Mouse (Mus musculus): Measurements from ENCODE around the gene Mab21l2. TPM values are rescaled to one million over a fixed set of nuclear protein-coding genes. Genes with fewer than 3 reads are reported as not detected.
A peak's percentile ranks its signal among the peaks of the same experiment; 100 is the strongest.

Mab21l2 gene
- polyA plus RNA-seq, 1 experiment from 2014 or later: 121 TPM

GRCm38 (mm10) chr3:86550301-86551010 is 2.0 kb upstream of the Mab21l2 start:
- Histone ChIP-seq H3K9me3 (no peaks in the 10 kb centered on the region), H3K27me3 (ENCODE audit: insufficient read depth, poor library complexity, severe bottlenecking) (peaks cover 85% of the 10 kb centered on the region), H3K36me3 (no peaks in the 10 kb centered on the region), H3K27ac (peak overlapping the region; percentile 41), H3K4me3 (peak overlapping the region; percentile 41), H3K4me1 (replicated peaks) (peaks cover 47% of the 10 kb centered on the region)
- DNase-seq (ENCODE audit: low spot score): peak; percentile 67
- 2% methylated on average over 22 of the region's 22 CpGs for WGBS

DNA sequence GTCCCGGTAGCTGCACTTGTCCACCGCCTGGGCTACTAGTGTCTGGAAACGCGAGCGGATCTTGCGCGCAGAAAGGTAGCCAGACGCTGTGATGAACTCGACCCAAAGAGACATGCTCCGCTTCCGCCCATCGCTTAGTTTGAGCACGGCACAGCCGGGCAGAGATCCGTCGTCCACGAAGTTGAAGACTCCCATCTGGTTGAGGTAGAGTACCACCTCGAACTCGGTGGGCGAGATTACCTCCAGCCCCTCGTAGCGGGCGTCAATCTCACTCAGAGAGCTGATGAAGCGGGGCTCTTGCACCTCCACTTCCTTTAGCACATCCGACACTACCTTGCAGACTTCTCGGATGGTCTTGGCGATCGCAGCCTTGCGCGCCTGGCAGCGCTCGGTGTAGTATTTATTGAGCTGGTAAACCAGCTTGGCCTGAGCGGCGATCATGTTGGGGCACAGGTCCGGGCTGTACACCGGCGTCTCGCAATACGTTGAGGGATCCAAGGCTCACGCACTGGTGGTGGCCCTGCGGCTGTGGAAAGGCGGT is 1.1 kb downstream of the Mab21l2 start:
- peak overlapping the region; percentile 65 for H3K4me3 ChIP-seq
- H3K27ac ChIP-seq: peak overlapping the region; percentile 86
- no peaks in the 10 kb centered on the region for H3K9me3 ChIP-seq
- peaks cover 47% of the 10 kb centered on the region for H3K4me1 ChIP-seq (replicated peaks)
- under 1% methylated on average over 42 of the region's 42 CpGs for WGBS
- no peak for DNase-seq (ENCODE audit: low spot score)
- no peaks in the 10 kb centered on the region for H3K36me3 ChIP-seq
- peaks cover 90% of the 10 kb centered on the region for H3K27me3 ChIP-seq (ENCODE audit: insufficient read depth, poor library complexity, severe bottlenecking)

- Histone ChIP-seq H3K9me3 (no peaks in the 10 kb centered on the region), H3K36me3 (no peaks in the 10 kb centered on the region), H3K27ac (peak overlapping the region; percentile 86), H3K27me3 (ENCODE audit: insufficient read depth, poor library complexity, severe bottlenecking) (peaks cover 85% of the 10 kb centered on the region), H3K4me3 (peak overlapping the region; percentile 65), H3K4me1 (replicated peaks) (peaks cover 47% of the 10 kb centered on the region)
- peak; percentile 80 for DNase-seq (ENCODE audit: low spot score)
- WGBS: under 1% methylated on average over 45 of the region's 45 CpGs
These were observed 1.8 kb downstream of the Mab21l2 start for GRCm38 (mm10) chr3:86546471-86547250.

DNA sequence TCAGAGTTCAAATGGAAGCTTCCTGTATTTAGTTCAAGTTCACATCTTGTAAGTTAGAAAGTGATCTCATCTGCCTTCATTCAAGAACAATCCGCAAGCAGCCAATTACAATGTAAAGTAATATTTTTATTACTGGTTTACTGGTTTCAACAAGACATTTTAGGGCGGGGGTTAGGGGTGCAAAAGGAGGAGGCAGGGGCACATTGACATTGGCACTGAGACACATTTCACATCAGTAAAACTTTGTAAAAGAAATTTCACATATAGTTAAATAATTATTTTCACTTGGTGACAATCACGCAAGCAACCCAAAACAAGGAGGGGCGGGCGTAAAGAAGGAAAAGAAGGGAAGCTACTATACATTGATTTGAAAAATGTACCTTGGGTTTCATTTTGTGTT is 2.5 kb downstream of the Mab21l2 start:
- WGBS: 19% methylated on average over 5 of the region's 5 CpGs
- Histone ChIP-seq H3K9me3 (no peaks in the 10 kb centered on the region), H3K4me1 (replicated peaks) (peaks cover 41% of the 10 kb centered on the region), H3K27ac (peak overlapping the region; percentile 86), H3K27me3 (ENCODE audit: insufficient read depth, poor library complexity, severe bottlenecking) (peaks cover 78% of the 10 kb centered on the region), H3K36me3 (no peaks in the 10 kb centered on the region), H3K4me3 (peak overlapping the region; percentile 65)
- DNase-seq (ENCODE audit: low spot score): peak; percentile 5

- 17% methylated on average over 3 of the region's 3 CpGs for WGBS
- Histone ChIP-seq H3K4me3 (peak overlapping the region; percentile 65), H3K27ac (no peak overlapping the region), H3K4me1 (replicated peaks) (peaks cover 36% of the 10 kb centered on the region), H3K36me3 (no peaks in the 10 kb centered on the region), H3K27me3 (ENCODE audit: insufficient read depth, poor library complexity, severe bottlenecking) (peaks cover 67% of the 10 kb centered on the region), H3K9me3 (no peaks in the 10 kb centered on the region)
- DNase-seq (ENCODE audit: low spot score): peak; percentile 37
These were observed 3.6 kb downstream of the Mab21l2 start for GRCm38 (mm10) chr3:86544785-86545184.

DNA sequence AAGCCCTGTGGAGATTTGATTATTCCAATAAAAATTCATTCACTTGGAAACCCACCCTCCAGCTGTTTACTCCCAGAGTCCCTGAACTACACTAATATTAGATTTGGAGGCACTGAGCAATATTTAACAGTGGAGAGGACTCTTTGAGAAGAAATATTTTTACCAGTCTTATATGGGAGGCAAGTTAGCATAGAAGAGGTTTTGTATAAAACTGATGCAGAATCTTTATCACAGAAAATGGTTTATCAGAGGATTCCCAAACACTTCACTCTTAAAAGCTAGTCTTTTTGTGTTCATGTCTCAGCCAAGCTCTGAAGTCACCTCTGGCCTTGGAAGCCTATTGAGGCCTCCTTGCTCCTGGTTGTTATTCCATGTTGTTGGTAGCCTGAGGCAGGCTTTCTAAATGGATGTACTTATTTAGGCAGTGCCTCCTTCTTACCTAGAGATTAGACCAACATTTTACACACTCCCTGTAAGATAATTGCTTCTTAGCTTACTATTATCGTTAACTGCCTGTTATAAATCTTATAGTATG is 6.5 kb downstream of the Mab21l2 start:
- H3K4me1 ChIP-seq (replicated peaks): peaks cover 30% of the 10 kb centered on the region
- WGBS: 88% methylated on average over 1 of the region's 1 CpGs
- no peaks in the 10 kb centered on the region for H3K9me3 ChIP-seq
- no peaks in the 10 kb centered on the region for H3K36me3 ChIP-seq
- no peak for DNase-seq (ENCODE audit: low spot score)
- peaks cover 38% of the 10 kb centered on the region for H3K27me3 ChIP-seq (ENCODE audit: insufficient read depth, poor library complexity, severe bottlenecking)
- H3K4me3 ChIP-seq: peak overlapping the region; percentile 29; the same call in 1 of the 2 replicates
- H3K27ac ChIP-seq: peak overlapping the region; percentile 35; the same call in 1 of the 2 replicates

- Histone ChIP-seq H3K36me3 (no peaks in the 10 kb centered on the region), H3K4me1 (replicated peaks) (peaks cover 23% of the 10 kb centered on the region), H3K9me3 (no peaks in the 10 kb centered on the region), H3K27me3 (ENCODE audit: insufficient read depth, poor library complexity, severe bottlenecking) (peaks cover 30% of the 10 kb centered on the region), H3K27ac (no peak overlapping the region), H3K4me3 (no peak overlapping the region; the same call in 1 of the 2 replicates)
- DNase-seq (ENCODE audit: low spot score): no peak
- 62% methylated on average over 4 of the region's 4 CpGs for WGBS
These were observed 7.3 kb downstream of the Mab21l2 start for GRCm38 (mm10) chr3:86541074-86541614.

GRCm38 (mm10) chr3:86539555-86540168 is 8.8 kb downstream of the Mab21l2 start:
- WGBS: 27% methylated on average over 11 of the region's 11 CpGs
- H3K4me3 ChIP-seq: peak overlapping the region; percentile 28
- H3K27me3 ChIP-seq (ENCODE audit: insufficient read depth, poor library complexity, severe bottlenecking): peaks cover 20% of the 10 kb centered on the region
- peaks cover 21% of the 10 kb centered on the region for H3K4me1 ChIP-seq (replicated peaks)
- H3K36me3 ChIP-seq: no peaks in the 10 kb centered on the region
- no peaks in the 10 kb centered on the region for H3K9me3 ChIP-seq
- peak overlapping the region; percentile 37 for H3K27ac ChIP-seq
- peak; percentile 39 for DNase-seq (ENCODE audit: low spot score)

- 14% methylated on average over 13 of the region's 13 CpGs for WGBS
- DNase-seq (ENCODE audit: low spot score): peak; percentile 38
- peaks cover 21% of the 10 kb centered on the region for H3K4me1 ChIP-seq (replicated peaks)
- peaks cover 16% of the 10 kb centered on the region for H3K27me3 ChIP-seq (ENCODE audit: insufficient read depth, poor library complexity, severe bottlenecking)
- peak overlapping the region; percentile 78 for H3K27ac ChIP-seq
- H3K9me3 ChIP-seq: no peaks in the 10 kb centered on the region
- peak overlapping the region; percentile 28; the same call in 1 of the 2 replicates for H3K4me3 ChIP-seq
- H3K36me3 ChIP-seq: no peaks in the 10 kb centered on the region
These were observed 9.5 kb downstream of the Mab21l2 start for GRCm38 (mm10) chr3:86538645-86539554.

DNA sequence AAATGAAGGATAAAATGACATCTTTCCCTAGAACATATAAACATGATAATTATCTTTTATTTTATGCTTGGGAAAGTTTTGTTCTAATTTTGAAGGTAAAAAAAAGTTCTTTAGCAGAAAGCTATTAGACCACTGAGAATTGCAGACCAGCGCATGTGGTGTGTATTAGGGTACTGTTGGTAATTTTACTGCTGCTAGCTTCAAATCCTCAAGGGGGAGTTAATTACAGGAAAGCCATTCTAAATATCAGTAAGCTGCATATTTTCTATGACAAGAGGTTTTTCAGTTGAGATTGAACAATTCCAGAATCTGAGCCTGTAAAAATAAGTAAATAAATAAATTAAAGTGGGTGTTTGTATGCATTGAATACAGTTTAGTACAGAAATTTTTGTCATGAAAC is 11.7 kb downstream of the Mab21l2 start:
- no peak for DNase-seq (ENCODE audit: low spot score)
- no peak overlapping the region for H3K4me3 ChIP-seq
- H3K9me3 ChIP-seq: no peaks in the 10 kb centered on the region
- H3K36me3 ChIP-seq: no peaks in the 10 kb centered on the region
- 0 out of 2 replicates have a peak, but pooled peaks cover 1% of the 10 kb centered on the region for H3K27me3 ChIP-seq (ENCODE audit: insufficient read depth, poor library complexity, severe bottlenecking)
- peaks cover 21% of the 10 kb centered on the region for H3K4me1 ChIP-seq (replicated peaks)
- 78% methylated on average over 1 of the region's 1 CpGs for WGBS
- no peak overlapping the region for H3K27ac ChIP-seq

- 54% methylated on average over 16 of the region's 16 CpGs for WGBS
- no peak for DNase-seq (ENCODE audit: low spot score)
- Histone ChIP-seq H3K4me1 (replicated peaks) (no peaks in the 10 kb centered on the region), H3K9me3 (no peaks in the 10 kb centered on the region), H3K4me3 (no peak overlapping the region), H3K27ac (peak overlapping the region; percentile 23; the same call in 1 of the 2 replicates), H3K27me3 (ENCODE audit: insufficient read depth, poor library complexity, severe bottlenecking) (no peaks in the 10 kb centered on the region), H3K36me3 (no peaks in the 10 kb centered on the region)
These were observed 16.7 kb downstream of the Mab21l2 start for GRCm38 (mm10) chr3:86531531-86532269.
